Mouse (Mus musculus) Patski (cell line): ENCODE data around the gene Cyp2d10. TPM values are rescaled to one million over a fixed set of nuclear protein-coding genes. Genes with fewer than 3 reads are reported as not detected.
"Not testable (repeated sequence)": the region's sequence is repeated elsewhere in the genome, so short reads cannot be mapped to it uniquely, and the experiment has no call there.

ENCODE experiments used
- ATAC-seq: fragments of 100-300 bp; one replicate; pipeline ENCODE4 v1.8.0; 2021
- CTCF ChIA-PET: fragments of 350-600 bp; sonication (Branson Sonifier 250); formaldehyde crosslinking; loops from one replicate; lab custom pipeline; 2022; ENCODE audit warnings: inconsistent platforms; lab: Charles Lee
- POLR2A ChIA-PET: fragments of 350-600 bp; sonication (Branson Sonifier 250); formaldehyde crosslinking; loops from one replicate; lab custom pipeline; 2022; ENCODE audit warnings: antibody characterized with exemption, inconsistent platforms; lab: Charles Lee
- DNase-seq: peaks from one replicate; pipeline ENCODE4 v3.0.0-alpha.2; 2011; ENCODE audit warnings: low read depth, low spot score
- H3K27me3 ChIP-seq: fragments of 371-371 bp; one replicate; pipeline ENCODE4 v1.5.1; 2021
- CTCF ChIP-seq: fragments of 100-300 bp; IDR thresholded peaks from one replicate; pipeline ENCODE4 v1.5.1; 2021
- in situ Hi-C: fragments of 300-500 bp; cut with MboI; formaldehyde crosslinking; loops from 3 replicates; pipeline ENCODE4 v1.11.1; 2018; ENCODE audit warnings: low pct_unique_long_range_greater_than_20kb, mixed read lengths
- polyA plus RNA-seq: library from polyadenylated mRNA; unstranded; gene quantifications from one replicate; pipeline ENCODE4 v1.2.3, GENCODE M21; 2021

The Cyp2d10 gene
- polyA plus RNA-seq, 1 experiment from 2014 or later: 0.30 TPM

DNA sequence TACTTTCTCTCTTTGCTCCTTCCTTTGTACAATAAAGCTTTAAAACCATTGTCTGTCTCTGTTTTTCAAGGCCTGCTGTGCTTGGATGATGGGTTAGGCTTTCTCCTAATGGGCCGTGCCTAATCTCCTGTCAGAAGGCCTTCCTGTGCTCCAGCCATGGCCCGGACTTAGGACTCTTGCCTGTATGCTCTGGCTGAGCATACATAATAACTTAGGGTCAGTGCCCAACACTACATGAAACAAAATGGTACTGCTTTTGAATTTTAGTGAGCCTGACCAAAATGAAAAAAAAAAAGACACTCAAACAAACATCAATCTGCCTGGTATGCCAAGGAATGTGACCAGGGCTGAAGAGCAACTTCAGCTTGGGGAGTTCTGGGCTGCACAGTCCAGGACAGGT is 5.5 kb downstream of the Cyp2d10 start:
- ChIA-PET CTCF (no interaction called here), POLR2A (no interaction called here)
- no peak for DNase-seq
- in situ Hi-C loops: no loop called here
- H3K27me3 ChIP-seq: peaks cover 2% of the 10 kb centered on the region
- ATAC-seq: no peak
- no peak for TF ChIP-seq CTCF

DNA sequence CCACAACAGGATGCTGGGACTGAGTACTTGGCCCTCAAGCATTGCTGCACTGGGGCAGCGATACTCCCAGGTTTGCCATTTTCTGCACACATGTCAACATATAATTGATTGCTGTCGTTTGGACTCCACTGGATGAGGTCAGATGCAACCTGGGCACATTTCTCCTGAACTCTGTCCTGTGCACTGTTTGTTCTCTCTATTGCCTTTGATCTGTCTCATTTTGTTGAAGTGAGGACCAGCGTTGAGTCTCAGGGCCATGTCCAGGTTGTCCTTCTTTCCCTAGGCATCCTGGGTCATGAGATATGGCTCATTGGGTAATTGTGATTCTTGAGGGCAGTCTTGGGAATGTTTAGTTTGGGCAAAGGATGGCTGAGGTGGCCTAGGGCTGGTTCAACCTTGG is 11.0 kb downstream of the Cyp2d10 start:
- CTCF ChIA-PET, POLR2A ChIA-PET, H3K27me3 ChIP-seq, ATAC-seq, DNase-seq: not testable (repeated sequence)
- in situ Hi-C loops: loop anchor here (5.0 kb wide), 1 partner anchor 51 kb away; no protein-coding TSS in a partner anchor

- POLR2A ChIA-PET, DNase-seq, ATAC-seq, H3K27me3 ChIP-seq, CTCF ChIA-PET, in situ Hi-C loops: not testable (repeated sequence)
Observed at GRCm38 (mm10) chr15:82393922-82394321, 13.1 kb downstream of the Cyp2d10 start, which contains the start of gene Cyp2d11. TSS of gene Cyp2d11 (minus strand) at chr15:82394022.

DNA sequence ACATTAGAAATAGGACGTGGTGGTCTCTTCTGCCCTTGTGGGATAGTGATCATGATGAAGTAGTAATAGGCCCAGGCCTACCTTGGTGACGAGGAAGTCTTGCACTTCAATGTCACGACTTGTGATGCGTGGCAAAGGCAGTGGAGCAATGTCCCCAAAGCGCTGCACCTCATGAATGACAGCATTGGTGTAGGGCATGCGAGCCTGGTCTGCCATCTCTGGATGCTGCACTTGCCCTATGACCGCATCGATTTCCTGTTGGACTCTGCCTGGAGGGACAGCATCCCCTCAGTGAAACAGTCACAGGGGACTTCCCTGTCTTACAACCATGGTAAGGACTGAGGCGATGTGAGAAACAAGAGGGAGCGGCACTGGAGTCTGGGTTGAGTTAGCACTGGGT is 17.1 kb downstream of the Cyp2d10 start:
- DNase-seq, POLR2A ChIA-PET, CTCF ChIA-PET, in situ Hi-C loops, ATAC-seq: not testable (repeated sequence)
- H3K27me3 ChIP-seq: peaks cover 13% of the 10 kb centered on the region

- no peak for ATAC-seq
- peaks cover 34% of the 10 kb centered on the region for H3K27me3 ChIP-seq
- POLR2A ChIA-PET: no interaction called here
- no peak for DNase-seq
- CTCF ChIA-PET: no interaction called here
- TF ChIP-seq CTCF: no peak
- in situ Hi-C loops: no loop called here
Observed at GRCm38 (mm10) chr15:82385729-82386128, 21.3 kb downstream of the Cyp2d10 start.

- ChIA-PET POLR2A (no interaction called here), CTCF (no interaction called here)
Observed at GRCm38 (mm10) chr15:82382441-82382840, 24.6 kb downstream of the Cyp2d10 start.

GRCm38 (mm10) chr15:82380714-82381062 is 26.3 kb downstream of the Cyp2d10 start:
- CTCF ChIA-PET: no interaction called here
- POLR2A ChIA-PET: interaction anchor here (0.7 kb wide), 1 partner anchor 10 kb away, joined by 3 read pairs; no protein-coding TSS in a partner anchor
- DNase-seq (no peak), ATAC-seq (no peak)
- TF ChIP-seq CTCF: no peak
- in situ Hi-C loops: no loop called here
- peaks cover 28% of the 10 kb centered on the region for H3K27me3 ChIP-seq

More at GRCm38 (mm10) chr15:82382441-82382840, 24.6 kb downstream of the Cyp2d10 start:
- DNase-seq: no peak
- H3K27me3 ChIP-seq: peaks cover 34% of the 10 kb centered on the region
- TF ChIP-seq CTCF: no peak
- no peak for ATAC-seq
- in situ Hi-C loops: no loop called here

- ChIA-PET POLR2A (interaction anchor here (0.7 kb wide), 1 partner anchor 9 kb away, joined by 3 read pairs; no protein-coding TSS in a partner anchor), CTCF (no interaction called here)
- no peak for TF ChIP-seq CTCF
- ATAC-seq (peak; percentile 21), DNase-seq (no peak)
- H3K27me3 ChIP-seq: peaks cover 22% of the 10 kb centered on the region
- in situ Hi-C loops: no loop called here
Observed at GRCm38 (mm10) chr15:82379871-82380713, 26.9 kb downstream of the Cyp2d10 start, which contains the start of gene Cyp2d22. TSS of gene Cyp2d22 (minus strand) at chr15:82380260.

GRCm38 (mm10) chr15:82379511-82379870 is 27.5 kb downstream of the Cyp2d10 start:
- ChIA-PET CTCF (no interaction called here), POLR2A (no interaction called here)
- peaks cover 16% of the 10 kb centered on the region for H3K27me3 ChIP-seq
- no peak for TF ChIP-seq CTCF
- in situ Hi-C loops: no loop called here
- ATAC-seq (no peak), DNase-seq (no peak)

- ATAC-seq (no peak), DNase-seq (no peak)
- in situ Hi-C loops: no loop called here
- CTCF ChIA-PET: no interaction called here
- POLR2A ChIA-PET: no interaction called here
- TF ChIP-seq CTCF: no peak
- H3K27me3 ChIP-seq: peaks cover 9% of the 10 kb centered on the region
Observed at GRCm38 (mm10) chr15:82378261-82379180, 28.5 kb downstream of the Cyp2d10 start.

GRCm38 (mm10) chr15:82377701-82378100 is 29.3 kb downstream of the Cyp2d10 start:
- peaks cover 7% of the 10 kb centered on the region for H3K27me3 ChIP-seq
- no peak for TF ChIP-seq CTCF
- no peak for DNase-seq
- no peak for ATAC-seq
- ChIA-PET POLR2A (interaction anchor here (1.0 kb wide), 1 partner anchor 44 kb away, joined by 3 read pairs; no protein-coding TSS in a partner anchor), CTCF (no interaction called here)
- in situ Hi-C loops: no loop called here
